Mouse (Mus musculus): ENCODE results near the gene Abhd17a. TPM values are rescaled to one million over a fixed set of nuclear protein-coding genes. Genes with fewer than 3 reads are reported as not detected.
A peak's percentile ranks its signal among the peaks of the same experiment; 100 is the strongest.

The Abhd17a gene
- polyA plus RNA-seq, 1 experiment from 2014 or later: 51.7 TPM

GRCm38 (mm10) chr10:80545590-80545989 is 44.6 kb downstream of the Abhd17a start:
- DNase-seq: no peak
- WGBS (ENCODE audit: insufficient replicate concordance): 84% methylated on average over 8 of the region's 8 CpGs
- ATAC-seq (ENCODE audit: low read depth): no peak
- no peak overlapping the region; the same call in 1 of the 2 replicates for H3K27ac ChIP-seq
- no peaks in the 10 kb centered on the region for H3K9me3 ChIP-seq (replicated peaks)
- no peak overlapping the region for H3K9ac ChIP-seq
- no peaks in the 10 kb centered on the region for H3K27me3 ChIP-seq
- H3K4me1 ChIP-seq (replicated peaks): peaks cover 40% of the 10 kb centered on the region
- H3K4me3 ChIP-seq (replicated peaks): no peak overlapping the region
- peaks cover 98% of the 10 kb centered on the region for H3K36me3 ChIP-seq
- H3K4me2 ChIP-seq: no peak overlapping the region

GRCm38 (mm10) chr10:80543873-80544272 is 46.3 kb downstream of the Abhd17a start:
- no peak overlapping the region for H3K9ac ChIP-seq
- no peak overlapping the region for H3K27ac ChIP-seq
- no peak for ATAC-seq (ENCODE audit: low read depth)
- no peak overlapping the region for H3K4me3 ChIP-seq (replicated peaks)
- H3K4me2 ChIP-seq: no peak overlapping the region
- WGBS (ENCODE audit: insufficient replicate concordance): 93% methylated on average over 14 of the region's 14 CpGs
- DNase-seq: no peak
- H3K4me1 ChIP-seq (replicated peaks): peaks cover 51% of the 10 kb centered on the region
- H3K27me3 ChIP-seq: no peaks in the 10 kb centered on the region
- no peaks in the 10 kb centered on the region for H3K9me3 ChIP-seq (replicated peaks)
- H3K36me3 ChIP-seq: peaks cover 81% of the 10 kb centered on the region

GRCm38 (mm10) chr10:80539493-80539892 is 50.6 kb downstream of the Abhd17a start:
- WGBS (ENCODE audit: insufficient replicate concordance): 15% methylated on average over 5 of the region's 5 CpGs

GRCm38 (mm10) chr10:80538710-80539394 is 51.3 kb downstream of the Abhd17a start, which contains the start of gene Atp8b3:
TSS of gene Atp8b3 (minus strand) at chr10:80539124.
- Histone ChIP-seq H3K9me3 (replicated peaks) (no peaks in the 10 kb centered on the region), H3K27ac (peak within 1 kb of the TSS; percentile 68), H3K4me1 (replicated peaks) (peaks cover 61% of the 10 kb centered on the region), H3K36me3 (peaks cover 31% of the 10 kb centered on the region), H3K9ac (peak within 1 kb of the TSS; percentile 72), H3K27me3 (peaks cover 18% of the 10 kb centered on the region), H3K4me3 (replicated peaks) (peak within 1 kb of the TSS; percentile 43), H3K4me2 (peak within 1 kb of the TSS; percentile 69)
- 3% methylated on average over 30 of the region's 30 CpGs for WGBS (ENCODE audit: insufficient replicate concordance)
- DNase-seq (peak; percentile 99), ATAC-seq (ENCODE audit: low read depth) (peak; percentile 94)

More at GRCm38 (mm10) chr10:80539493-80539892, 50.6 kb downstream of the Abhd17a start:
- ATAC-seq (ENCODE audit: low read depth): no peak
- Histone ChIP-seq H3K27me3 (peaks cover 18% of the 10 kb centered on the region), H3K4me2 (peak overlapping the region; percentile 69), H3K36me3 (peaks cover 37% of the 10 kb centered on the region), H3K9me3 (replicated peaks) (no peaks in the 10 kb centered on the region), H3K9ac (peak overlapping the region; percentile 36), H3K4me1 (replicated peaks) (peaks cover 55% of the 10 kb centered on the region), H3K4me3 (replicated peaks) (0 out of 2 replicates have a peak overlapping the region, but pooled peaks have one; percentile 11), H3K27ac (peak overlapping the region; percentile 68)
- no peak for DNase-seq

GRCm38 (mm10) chr10:80538180-80538579 is 52.0 kb downstream of the Abhd17a start:
- ATAC-seq (ENCODE audit: low read depth): no peak
- Histone ChIP-seq H3K4me1 (replicated peaks) (peaks cover 68% of the 10 kb centered on the region), H3K27me3 (peaks cover 18% of the 10 kb centered on the region), H3K9me3 (replicated peaks) (no peaks in the 10 kb centered on the region), H3K4me2 (peak overlapping the region; percentile 69), H3K36me3 (peaks cover 24% of the 10 kb centered on the region), H3K27ac (peak overlapping the region; percentile 29; the same call in 1 of the 2 replicates), H3K4me3 (replicated peaks) (peak overlapping the region; percentile 43; the same call in 1 of the 2 replicates), H3K9ac (no peak overlapping the region)
- whole genome bisulfite sequencing (ENCODE audit: insufficient replicate concordance): 55% methylated on average over 5 of the region's 5 CpGs
- no peak for DNase-seq

GRCm38 (mm10) chr10:80535711-80536110 is 54.4 kb downstream of the Abhd17a start:
- peak overlapping the region; percentile 64 for H3K4me3 ChIP-seq (replicated peaks)
- H3K9ac ChIP-seq: peak overlapping the region; percentile 72
- H3K36me3 ChIP-seq: no peaks in the 10 kb centered on the region
- H3K27me3 ChIP-seq: peaks cover 18% of the 10 kb centered on the region
- H3K4me1 ChIP-seq (replicated peaks): peaks cover 78% of the 10 kb centered on the region
- no peaks in the 10 kb centered on the region for H3K9me3 ChIP-seq (replicated peaks)
- ATAC-seq (ENCODE audit: low read depth) (no peak), DNase-seq (peak; percentile 72)
- H3K4me2 ChIP-seq: peak overlapping the region; percentile 90
- WGBS (ENCODE audit: insufficient replicate concordance): 10% methylated on average over 13 of the region's 13 CpGs
- H3K27ac ChIP-seq: peak overlapping the region; percentile 92

- Histone ChIP-seq H3K36me3 (no peaks in the 10 kb centered on the region), H3K27ac (peak overlapping the region; percentile 92), H3K4me2 (peak overlapping the region; percentile 90), H3K9ac (peak overlapping the region; percentile 72), H3K27me3 (peaks cover 18% of the 10 kb centered on the region), H3K9me3 (replicated peaks) (no peaks in the 10 kb centered on the region), H3K4me3 (replicated peaks) (peak overlapping the region; percentile 64), H3K4me1 (replicated peaks) (peaks cover 73% of the 10 kb centered on the region)
- ATAC-seq (ENCODE audit: low read depth): peak; percentile 37
- 1% methylated on average over 14 of the region's 14 CpGs for WGBS (ENCODE audit: insufficient replicate concordance)
- DNase-seq: peak; percentile 79
Observed at GRCm38 (mm10) chr10:80535071-80535470, 55.1 kb downstream of the Abhd17a start.

GRCm38 (mm10) chr10:80533704-80534103 is 56.4 kb downstream of the Abhd17a start:
- H3K9ac ChIP-seq: peak overlapping the region; percentile 72
- H3K4me3 ChIP-seq (replicated peaks): no peak overlapping the region
- ATAC-seq (ENCODE audit: low read depth) (peak; percentile 78), DNase-seq (peak; percentile 76)
- peaks cover 60% of the 10 kb centered on the region for H3K4me1 ChIP-seq (replicated peaks)
- peaks cover 30% of the 10 kb centered on the region for H3K27me3 ChIP-seq
- WGBS (ENCODE audit: insufficient replicate concordance): 5% methylated on average over 7 of the region's 7 CpGs
- H3K4me2 ChIP-seq: peak overlapping the region; percentile 90
- H3K36me3 ChIP-seq: no peaks in the 10 kb centered on the region
- peak overlapping the region; percentile 92 for H3K27ac ChIP-seq
- H3K9me3 ChIP-seq (replicated peaks): no peaks in the 10 kb centered on the region

Small RNAs within 50 kb of the gene (microRNA-seq; reads per million reads assigned to microRNA genes)
- 1.5 reads per million for gene Mir6912

Other genes starting within 250 kb of the Abhd17a start
- 1.8 and 2.5 TPM in 2 replicates for gene Adamtsl5, start 241.9 kb downstream of the Abhd17a start, polyA plus RNA-seq (2015; fragmentation: Nextera tagmentation; extraction: Ambion mirVana)
- 0.12 TPM in 1 of 2 replicates, not detected in the other for gene Plk5, start 233.9 kb downstream of the Abhd17a start, polyA plus RNA-seq (2015; fragmentation: Nextera tagmentation; extraction: Ambion mirVana)
- gene Mex3d, start 202.7 kb downstream of the Abhd17a start, polyA plus RNA-seq (2015; fragmentation: Nextera tagmentation; extraction: Ambion mirVana): 1.0 and 1.1 TPM in 2 replicates
- gene Mbd3, start 190.8 kb downstream of the Abhd17a start, polyA plus RNA-seq (2015; fragmentation: Nextera tagmentation; extraction: Ambion mirVana): 81.2 and 87.4 TPM in 2 replicates
- 474 and 603 TPM in 2 replicates for gene Uqcr11, start 183.5 kb downstream of the Abhd17a start, polyA plus RNA-seq (2015; fragmentation: Nextera tagmentation; extraction: Ambion mirVana)
- 55.2 and 56.2 TPM in 2 replicates for gene Tcf3, start 156.7 kb downstream of the Abhd17a start, polyA plus RNA-seq (2015; fragmentation: Nextera tagmentation; extraction: Ambion mirVana)
- gene Onecut3, start 95.5 kb downstream of the Abhd17a start, polyA plus RNA-seq (2015; fragmentation: Nextera tagmentation; extraction: Ambion mirVana): 0.02 TPM in 1 of 2 replicates, not detected in the other
- 0.02 and 0.03 TPM in 2 replicates for gene Atp8b3, start 51.2 kb downstream of the Abhd17a start, polyA plus RNA-seq (2015; fragmentation: Nextera tagmentation; extraction: Ambion mirVana)
- 13.4 and 13.8 TPM in 2 replicates for gene Rexo1, start 28.8 kb downstream of the Abhd17a start, polyA plus RNA-seq (2015; fragmentation: Nextera tagmentation; extraction: Ambion mirVana)
- 13.4 and 14.1 TPM in 2 replicates for gene Klf16, start 13.0 kb downstream of the Abhd17a start, polyA plus RNA-seq (2015; fragmentation: Nextera tagmentation; extraction: Ambion mirVana)
- gene Scamp4, start 12.5 kb upstream of the Abhd17a start, polyA plus RNA-seq (2015; fragmentation: Nextera tagmentation; extraction: Ambion mirVana): 52.0 and 54.6 TPM in 2 replicates
- gene Adat3, start 12.5 kb upstream of the Abhd17a start, polyA plus RNA-seq (2015; fragmentation: Nextera tagmentation; extraction: Ambion mirVana): 5.7 and 6.3 TPM in 2 replicates
- gene Gm49322, start 15.7 kb upstream of the Abhd17a start, polyA plus RNA-seq (2015; fragmentation: Nextera tagmentation; extraction: Ambion mirVana): 1.4 and 1.5 TPM in 2 replicates
- 46.0 and 51.1 TPM in 2 replicates for gene Csnk1g2, start 32.5 kb upstream of the Abhd17a start, polyA plus RNA-seq (2015; fragmentation: Nextera tagmentation; extraction: Ambion mirVana)
- gene Btbd2, start 66.7 kb upstream of the Abhd17a start, polyA plus RNA-seq (2015; fragmentation: Nextera tagmentation; extraction: Ambion mirVana): 11.5 and 12.7 TPM in 2 replicates
- gene Mknk2, start 87.8 kb upstream of the Abhd17a start, polyA plus RNA-seq (2015; fragmentation: Nextera tagmentation; extraction: Ambion mirVana): 71.4 and 73.8 TPM in 2 replicates
- gene Mob3a, start 111.6 kb upstream of the Abhd17a start, polyA plus RNA-seq (2015; fragmentation: Nextera tagmentation; extraction: Ambion mirVana): 31.6 and 38.5 TPM in 2 replicates
- gene Izumo4, start 111.8 kb upstream of the Abhd17a start, polyA plus RNA-seq (2015; fragmentation: Nextera tagmentation; extraction: Ambion mirVana): 6.1 and 7.5 TPM in 2 replicates
- 24.9 and 25.6 TPM in 2 replicates for gene Ap3d1, start 151.9 kb upstream of the Abhd17a start, polyA plus RNA-seq (2015; fragmentation: Nextera tagmentation; extraction: Ambion mirVana)
- gene Dot1l, start 164.9 kb upstream of the Abhd17a start, polyA plus RNA-seq (2015; fragmentation: Nextera tagmentation; extraction: Ambion mirVana): 7.4 and 7.8 TPM in 2 replicates
- gene Sf3a2, start 207.9 kb upstream of the Abhd17a start, polyA plus RNA-seq (2015; fragmentation: Nextera tagmentation; extraction: Ambion mirVana): 35.7 and 48.5 TPM in 2 replicates
- gene Plekhj1, start 208.3 kb upstream of the Abhd17a start, polyA plus RNA-seq (2015; fragmentation: Nextera tagmentation; extraction: Ambion mirVana): 97.5 and 105 TPM in 2 replicates
- not detected in 2 replicates for gene Amh, start 214.9 kb upstream of the Abhd17a start, polyA plus RNA-seq (2015; fragmentation: Nextera tagmentation; extraction: Ambion mirVana)
- gene Jsrp1, start 223.2 kb upstream of the Abhd17a start, polyA plus RNA-seq (2015; fragmentation: Nextera tagmentation; extraction: Ambion mirVana): 0.20 and 0.38 TPM in 2 replicates
- gene Oaz1, start 236.3 kb upstream of the Abhd17a start, polyA plus RNA-seq (2015; fragmentation: Nextera tagmentation; extraction: Ambion mirVana): 1,324 and 1,529 TPM in 2 replicates